Mouse (Mus musculus): ENCODE measurements at regions not wholly inside any gene's neighbourhood (a gene's known extent, or its start where the extent isn't known, plus 50 kb on each side); places are given as distances from the start of the nearest gene placed in this dataset.

DNA sequence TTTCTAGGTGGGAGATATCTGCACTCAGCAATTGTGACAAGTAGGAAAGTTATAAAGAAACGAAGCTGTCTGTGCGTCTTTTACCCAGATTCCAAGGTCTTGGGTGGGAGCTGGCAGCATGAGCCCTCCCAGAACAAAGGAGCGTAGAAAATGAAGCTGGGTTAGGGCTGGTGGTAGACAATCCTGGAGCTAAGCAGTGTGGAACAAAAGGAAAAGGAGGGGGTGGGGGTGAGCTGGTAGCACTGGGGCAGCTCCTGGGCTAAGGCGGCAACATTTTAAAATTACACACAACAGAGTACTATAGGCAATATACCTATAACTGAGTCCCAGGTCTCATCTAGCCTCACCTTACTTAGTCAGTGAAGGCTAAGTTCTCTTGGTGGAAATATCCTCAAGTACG is 235.6 kb upstream of the Cited2 start:
- Histone ChIP-seq H3K27ac (ENCODE audit: insufficient read depth, low read length) (no peak overlapping the region), H3K4me1 (ENCODE audit: control insufficient read depth, insufficient read depth, low read length) (peaks cover 1% of the 10 kb centered on the region), H3K36me3 (ENCODE audit: control insufficient read depth, insufficient read depth, low read length, poor library complexity, severe bottlenecking) (no peaks in the 10 kb centered on the region), H3K27me3 (ENCODE audit: control insufficient read depth, insufficient read depth, low read length, poor library complexity, severe bottlenecking) (no peaks in the 10 kb centered on the region), H3K9me3 (replicated peaks; ENCODE audit: control insufficient read depth, insufficient read depth, low read length, poor library complexity, severe bottlenecking) (no peaks in the 10 kb centered on the region), H3K4me3 (ENCODE audit: low read depth, low read length) (no peak overlapping the region), H3K9ac (ENCODE audit: low read depth, poor library complexity, severe bottlenecking) (no peak overlapping the region)
- TF ChIP-seq EP300 (IDR thresholded peaks at IDR 0.05; ENCODE audit: insufficient read depth, low read depth, low read length) (no peak), POLR2A (IDR thresholded peaks at IDR 0.05; ENCODE audit: insufficient read depth, low read length) (no peak), CTCF (IDR thresholded peaks at IDR 0.05; ENCODE audit: low read depth, low read length) (no peak)

DNA sequence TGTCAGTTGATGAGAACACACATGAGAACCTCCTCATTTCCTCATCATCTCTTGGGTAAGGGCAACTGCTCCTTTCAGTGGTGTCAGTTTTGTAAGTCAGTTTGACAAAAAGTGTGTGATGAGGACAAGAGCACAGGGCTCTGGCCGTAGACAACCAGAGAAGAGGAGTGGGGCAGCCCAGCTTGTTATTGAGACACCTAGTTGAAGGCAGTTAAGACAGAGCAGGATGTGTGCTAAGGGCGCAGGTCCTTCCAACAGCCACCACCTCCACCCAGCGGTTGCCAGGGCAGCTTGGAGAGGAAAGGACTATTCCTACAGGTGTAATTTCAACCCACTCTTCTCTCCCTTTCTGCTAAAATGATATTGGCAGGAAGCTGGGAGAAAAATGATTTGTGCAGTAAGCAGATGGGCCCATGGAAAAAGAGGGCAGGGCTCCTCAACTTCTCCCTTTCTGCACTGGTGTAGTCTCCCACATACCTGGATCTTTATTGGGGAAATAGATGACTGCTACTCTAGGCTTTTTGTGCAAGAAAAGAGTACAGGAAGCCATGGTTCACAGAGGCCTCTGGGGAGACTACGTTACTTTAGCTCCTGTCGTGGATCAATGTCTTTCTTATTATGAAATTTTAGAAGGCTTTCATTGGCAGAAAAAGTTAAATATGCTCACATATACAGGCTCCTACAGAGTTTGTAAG is 231.3 kb upstream of the Cited2 start:
- TF ChIP-seq CTCF (IDR thresholded peaks at IDR 0.05; ENCODE audit: low read depth, low read length) (no peak), POLR2A (IDR thresholded peaks at IDR 0.05; ENCODE audit: insufficient read depth, low read length) (no peak), EP300 (IDR thresholded peaks at IDR 0.05; ENCODE audit: insufficient read depth, low read depth, low read length) (no peak)
- H3K9ac ChIP-seq (ENCODE audit: low read depth, poor library complexity, severe bottlenecking), result no peak overlapping the region
- H3K9me3 ChIP-seq (replicated peaks; ENCODE audit: control insufficient read depth, insufficient read depth, low read length, poor library complexity, severe bottlenecking), result no peaks in the 10 kb centered on the region
- H3K4me3 ChIP-seq (ENCODE audit: low read depth, low read length), result no peak overlapping the region
- H3K27ac ChIP-seq (ENCODE audit: insufficient read depth, low read length), result no peak overlapping the region
- no peaks in the 10 kb centered on the region for H3K36me3 ChIP-seq (ENCODE audit: control insufficient read depth, insufficient read depth, low read length, poor library complexity, severe bottlenecking)
- no peaks in the 10 kb centered on the region for H3K27me3 ChIP-seq (ENCODE audit: control insufficient read depth, insufficient read depth, low read length, poor library complexity, severe bottlenecking)
- peaks cover 1% of the 10 kb centered on the region for H3K4me1 ChIP-seq (ENCODE audit: control insufficient read depth, insufficient read depth, low read length)

GRCm38 (mm10) chr10:17493137-17493536 is 229.9 kb upstream of the Cited2 start:
- no peak overlapping the region for H3K4me3 ChIP-seq (ENCODE audit: low read depth, low read length)
- no peak overlapping the region for H3K9ac ChIP-seq (ENCODE audit: low read depth, poor library complexity, severe bottlenecking)
- no peaks in the 10 kb centered on the region for H3K9me3 ChIP-seq (replicated peaks; ENCODE audit: control insufficient read depth, insufficient read depth, low read length, poor library complexity, severe bottlenecking)
- no peaks in the 10 kb centered on the region for H3K36me3 ChIP-seq (ENCODE audit: control insufficient read depth, insufficient read depth, low read length, poor library complexity, severe bottlenecking)
- TF ChIP-seq EP300 (IDR thresholded peaks at IDR 0.05; ENCODE audit: insufficient read depth, low read depth, low read length) (no peak), POLR2A (IDR thresholded peaks at IDR 0.05; ENCODE audit: insufficient read depth, low read length) (no peak), CTCF (IDR thresholded peaks at IDR 0.05; ENCODE audit: low read depth, low read length) (no peak)
- H3K27ac ChIP-seq (ENCODE audit: insufficient read depth, low read length), result no peak overlapping the region
- H3K4me1 ChIP-seq (ENCODE audit: control insufficient read depth, insufficient read depth, low read length), result peaks cover 1% of the 10 kb centered on the region
- H3K27me3 ChIP-seq (ENCODE audit: control insufficient read depth, insufficient read depth, low read length, poor library complexity, severe bottlenecking), result no peaks in the 10 kb centered on the region

DNA sequence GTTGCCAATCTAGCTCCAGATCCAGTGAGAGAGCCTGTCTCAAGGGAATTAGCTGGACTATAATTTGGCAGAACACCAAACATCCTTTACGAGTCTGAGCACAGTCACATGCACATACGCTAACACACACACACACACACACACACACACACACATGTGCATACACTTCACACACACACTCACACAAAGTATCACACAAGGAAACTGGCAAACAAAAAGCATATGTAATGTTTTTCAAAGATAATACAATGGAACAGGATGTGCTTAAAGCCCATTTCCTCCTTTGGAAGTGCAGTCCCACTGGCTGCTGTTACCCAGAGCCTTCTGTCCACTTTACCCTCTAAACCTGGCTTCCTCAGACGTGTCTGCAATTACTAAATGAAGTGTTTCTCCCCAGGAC is 226.2 kb upstream of the Cited2 start:
- Histone ChIP-seq H3K9ac (ENCODE audit: low read depth, poor library complexity, severe bottlenecking) (no peak overlapping the region), H3K4me3 (ENCODE audit: low read depth, low read length) (no peak overlapping the region), H3K36me3 (ENCODE audit: control insufficient read depth, insufficient read depth, low read length, poor library complexity, severe bottlenecking) (no peaks in the 10 kb centered on the region), H3K27ac (ENCODE audit: insufficient read depth, low read length) (no peak overlapping the region), H3K27me3 (ENCODE audit: control insufficient read depth, insufficient read depth, low read length, poor library complexity, severe bottlenecking) (no peaks in the 10 kb centered on the region), H3K9me3 (replicated peaks; ENCODE audit: control insufficient read depth, insufficient read depth, low read length, poor library complexity, severe bottlenecking) (peaks cover 10% of the 10 kb centered on the region), H3K4me1 (ENCODE audit: control insufficient read depth, insufficient read depth, low read length) (no peaks in the 10 kb centered on the region)
- TF ChIP-seq CTCF (IDR thresholded peaks at IDR 0.05; ENCODE audit: low read depth, low read length) (no peak), POLR2A (IDR thresholded peaks at IDR 0.05; ENCODE audit: insufficient read depth, low read length) (no peak), EP300 (IDR thresholded peaks at IDR 0.05; ENCODE audit: insufficient read depth, low read depth, low read length) (no peak)

DNA sequence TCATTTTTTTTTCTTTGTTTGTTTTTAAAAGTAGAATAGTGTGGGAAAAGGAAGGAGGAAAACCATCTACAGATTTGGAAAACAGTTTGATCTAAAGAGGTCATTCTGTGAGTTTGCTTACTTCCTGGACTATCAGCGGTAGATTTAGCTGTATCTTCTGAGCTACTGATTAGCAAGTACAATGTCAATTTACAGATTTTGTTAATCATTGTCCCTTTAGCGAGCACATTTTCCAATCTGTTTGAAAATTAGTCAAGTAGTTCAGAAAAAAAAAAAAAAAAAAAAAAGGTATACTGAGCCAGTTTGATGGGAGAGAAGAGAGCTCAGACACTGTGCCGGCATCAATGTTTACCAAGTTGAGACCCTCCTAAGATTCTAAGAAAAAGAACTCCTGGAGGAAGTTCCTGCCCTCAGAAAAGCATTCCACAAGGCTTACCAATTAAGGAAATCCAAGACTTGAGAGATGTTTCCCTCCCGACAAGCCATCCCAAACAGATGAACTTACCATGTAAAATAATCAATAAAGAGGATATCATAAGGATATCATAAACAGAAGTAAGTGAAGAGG is 212.3 kb upstream of the Cited2 start:
- H3K9ac ChIP-seq (ENCODE audit: low read depth, poor library complexity, severe bottlenecking), result no peak overlapping the region
- no peaks in the 10 kb centered on the region for H3K36me3 ChIP-seq (ENCODE audit: control insufficient read depth, insufficient read depth, low read length, poor library complexity, severe bottlenecking)
- TF ChIP-seq POLR2A (IDR thresholded peaks at IDR 0.05; ENCODE audit: insufficient read depth, low read length), result no peak
- H3K4me1 ChIP-seq (ENCODE audit: control insufficient read depth, insufficient read depth, low read length), result no peaks in the 10 kb centered on the region
- no peak overlapping the region for H3K27ac ChIP-seq (ENCODE audit: insufficient read depth, low read length)
- H3K9me3 ChIP-seq (replicated peaks; ENCODE audit: control insufficient read depth, insufficient read depth, low read length, poor library complexity, severe bottlenecking), result peaks cover 13% of the 10 kb centered on the region
- H3K27me3 ChIP-seq (ENCODE audit: control insufficient read depth, insufficient read depth, low read length, poor library complexity, severe bottlenecking), result 0 out of 2 replicates have a peak, but pooled peaks cover 2% of the 10 kb centered on the region
- no peak overlapping the region for H3K4me3 ChIP-seq (ENCODE audit: low read depth, low read length)

GRCm38 (mm10) chr10:17511779-17512335 is 211.2 kb upstream of the Cited2 start:
- H3K27me3 ChIP-seq (ENCODE audit: control insufficient read depth, insufficient read depth, low read length, poor library complexity, severe bottlenecking), result 0 out of 2 replicates have a peak, but pooled peaks cover 2% of the 10 kb centered on the region
- H3K4me1 ChIP-seq (ENCODE audit: control insufficient read depth, insufficient read depth, low read length), result no peaks in the 10 kb centered on the region
- no peak overlapping the region for H3K4me3 ChIP-seq (ENCODE audit: low read depth, low read length)
- TF ChIP-seq EP300 (IDR thresholded peaks at IDR 0.05; ENCODE audit: insufficient read depth, low read depth, low read length) (no peak), CTCF (IDR thresholded peaks at IDR 0.05; ENCODE audit: low read depth, low read length) (no peak), POLR2A (IDR thresholded peaks at IDR 0.05; ENCODE audit: insufficient read depth, low read length) (no peak)
- H3K27ac ChIP-seq (ENCODE audit: insufficient read depth, low read length), result no peak overlapping the region
- no peak overlapping the region for H3K9ac ChIP-seq (ENCODE audit: low read depth, poor library complexity, severe bottlenecking)
- no peaks in the 10 kb centered on the region for H3K36me3 ChIP-seq (ENCODE audit: control insufficient read depth, insufficient read depth, low read length, poor library complexity, severe bottlenecking)
- peaks cover 4% of the 10 kb centered on the region; the same call in 1 of the 2 replicates for H3K9me3 ChIP-seq (replicated peaks; ENCODE audit: control insufficient read depth, insufficient read depth, low read length, poor library complexity, severe bottlenecking)

Data from ES-Bruce4 (cell line).